Mouse (Mus musculus) heart, postnatal 36 days (tissue): ENCODE results near the gene Rrp1. TPM values are rescaled to one million over a fixed set of nuclear protein-coding genes. Genes with fewer than 3 reads are reported as not detected.

ENCODE experiments used
- DNase-seq, 2 experiments: peaks; one replicate each; pipeline ENCODE4 v3.0.0; 2021 to 2022
- intact Hi-C: fragments of 180-260 bp; cut with DNase I; formaldehyde crosslinking; loops from one replicate; pipeline ENCODE4 v1.15.1; 2025
- total RNA-seq, 2 experiments: library from RNA; stranded (reverse); gene quantifications; 2 replicates each; pipeline ENCODE4 v1.2.3; 2021

Gene Rrp1
- total RNA-seq: 10 to 100 TPM; 93.6 to 97.2 TPM

DNA sequence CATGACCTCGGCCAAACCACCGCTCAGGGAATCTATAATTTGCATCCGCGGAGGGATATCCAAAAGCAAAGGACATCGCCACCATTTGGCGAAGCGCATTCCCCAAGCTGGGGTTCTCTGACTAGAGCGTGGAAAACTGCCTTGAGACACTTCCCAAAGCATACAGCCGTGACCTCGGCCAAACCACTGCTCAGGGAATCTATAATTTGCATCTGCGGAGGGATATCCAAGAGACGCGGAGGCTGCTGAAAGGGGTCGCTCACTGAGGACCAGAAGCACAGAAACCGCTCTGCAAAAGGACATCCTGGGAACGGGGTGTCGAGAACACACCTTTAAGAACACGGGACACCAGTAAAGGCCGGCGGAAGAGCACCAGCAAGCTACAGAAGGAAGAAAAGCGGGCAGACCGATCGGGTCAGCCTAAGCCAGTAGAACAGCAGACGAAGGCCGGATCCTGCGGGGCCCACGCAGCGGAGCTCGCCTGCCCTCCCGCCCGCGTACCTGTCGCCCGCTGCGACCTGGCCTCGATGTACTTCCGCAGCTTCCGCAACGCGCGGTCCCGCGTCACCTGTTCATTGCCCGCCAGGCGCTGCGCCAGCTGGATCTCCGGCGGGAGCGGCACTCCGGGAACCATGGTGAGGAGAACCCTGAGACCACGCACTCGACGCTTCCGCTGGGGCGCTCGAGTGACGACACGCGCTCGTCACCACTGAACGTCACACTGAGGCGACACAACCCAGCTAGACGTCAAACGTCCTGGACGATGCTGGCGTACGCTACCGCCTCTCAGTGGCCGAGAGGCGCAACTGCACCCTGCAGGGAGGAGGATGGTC is at the start of gene Rrp1:
TSS of gene Rrp1 (minus strand) at position 725 of the 833 bp plus-strand sequence.
- intact Hi-C loops: loop anchor here (1.0 to 5.0 kb wide), 2 partner anchors 168 to 685 kb away; partner anchors contain the start of genes 2610008E11Rik and Trappc10
- DNase-seq: peak; percentile 93 to 95

DNA sequence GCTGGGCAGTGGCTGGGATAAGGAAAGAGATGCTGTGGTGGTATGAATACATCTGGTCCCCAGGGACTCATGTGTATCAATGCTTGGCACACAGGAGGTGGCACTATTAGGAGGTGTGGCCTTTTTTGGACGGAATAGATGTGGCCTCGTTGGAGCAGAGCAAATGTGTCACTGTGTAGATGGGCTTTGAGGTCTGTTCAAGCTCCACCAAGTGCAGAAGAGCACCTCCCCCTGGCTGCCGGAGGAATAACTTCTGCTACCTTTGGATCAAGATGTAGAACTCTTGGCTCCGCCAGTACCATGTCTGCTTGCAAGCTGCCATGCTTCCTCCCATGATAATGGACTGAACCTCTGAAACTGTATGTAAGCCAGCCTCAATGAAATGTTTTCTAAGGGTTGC is 48.9 kb upstream of the Rrp1 start:
- no peak for DNase-seq
- intact Hi-C loops: no loop called here

DNA sequence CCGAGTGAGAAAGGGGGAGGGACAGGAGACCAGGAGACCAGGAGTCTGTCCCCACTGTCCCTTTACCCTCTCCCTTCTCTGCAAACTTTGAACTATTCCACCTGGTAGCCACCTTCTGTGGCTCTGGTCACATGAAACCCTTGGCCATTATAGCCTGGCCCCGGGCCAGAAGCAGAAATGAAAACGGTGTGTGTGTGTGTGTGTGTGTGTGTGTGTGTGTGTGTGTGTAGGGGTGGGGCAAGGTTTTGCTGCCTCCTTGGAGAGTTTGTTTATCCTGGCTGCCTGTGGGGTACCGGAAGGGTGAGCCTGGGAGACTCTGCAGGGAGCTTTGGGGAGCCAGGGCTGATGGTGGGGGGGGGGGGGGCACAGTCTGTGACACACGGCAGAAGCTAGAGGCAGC is 47.6 kb upstream of the Rrp1 start:
- intact Hi-C loops: no loop called here
- DNase-seq: no peak

DNA sequence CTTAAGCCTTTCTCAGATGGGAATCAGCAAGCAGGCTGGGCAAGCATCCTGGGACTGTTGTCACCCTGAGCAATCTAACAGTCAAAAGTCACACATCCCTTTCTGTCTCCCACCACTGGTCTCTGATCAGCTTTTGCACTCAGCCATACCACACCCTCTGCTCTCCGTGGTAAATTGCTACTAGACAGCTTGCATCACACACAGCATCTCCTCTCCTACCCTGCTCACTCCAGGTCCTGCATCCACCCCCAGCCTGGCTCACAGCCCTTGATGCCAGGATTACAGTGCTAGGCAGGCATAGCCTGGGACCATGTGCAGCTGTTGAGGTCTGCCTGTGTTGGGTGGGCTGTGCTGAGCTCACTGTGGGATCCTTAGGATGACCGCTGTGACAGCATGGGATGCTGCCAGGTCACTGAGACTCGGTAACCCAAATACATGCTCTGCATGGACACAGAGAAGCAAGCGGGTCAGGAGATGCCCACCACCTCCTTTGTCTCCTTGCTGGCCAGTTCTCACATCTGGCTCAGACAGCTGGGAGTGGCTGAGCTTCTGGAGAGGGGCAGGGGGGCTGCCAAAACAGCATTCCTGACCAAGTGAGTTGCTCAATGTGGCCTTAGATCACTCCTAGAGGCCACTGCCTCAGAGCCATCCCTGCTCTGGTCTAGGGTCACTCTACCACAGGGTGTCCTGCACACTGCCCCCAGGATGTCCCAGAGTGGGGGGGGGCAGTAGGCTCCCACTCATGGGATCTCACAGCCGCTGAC is 45.7 kb upstream of the Rrp1 start:
- intact Hi-C loops: no loop called here
- DNase-seq: peak in 1 of 2 experiments; percentile 42

DNA sequence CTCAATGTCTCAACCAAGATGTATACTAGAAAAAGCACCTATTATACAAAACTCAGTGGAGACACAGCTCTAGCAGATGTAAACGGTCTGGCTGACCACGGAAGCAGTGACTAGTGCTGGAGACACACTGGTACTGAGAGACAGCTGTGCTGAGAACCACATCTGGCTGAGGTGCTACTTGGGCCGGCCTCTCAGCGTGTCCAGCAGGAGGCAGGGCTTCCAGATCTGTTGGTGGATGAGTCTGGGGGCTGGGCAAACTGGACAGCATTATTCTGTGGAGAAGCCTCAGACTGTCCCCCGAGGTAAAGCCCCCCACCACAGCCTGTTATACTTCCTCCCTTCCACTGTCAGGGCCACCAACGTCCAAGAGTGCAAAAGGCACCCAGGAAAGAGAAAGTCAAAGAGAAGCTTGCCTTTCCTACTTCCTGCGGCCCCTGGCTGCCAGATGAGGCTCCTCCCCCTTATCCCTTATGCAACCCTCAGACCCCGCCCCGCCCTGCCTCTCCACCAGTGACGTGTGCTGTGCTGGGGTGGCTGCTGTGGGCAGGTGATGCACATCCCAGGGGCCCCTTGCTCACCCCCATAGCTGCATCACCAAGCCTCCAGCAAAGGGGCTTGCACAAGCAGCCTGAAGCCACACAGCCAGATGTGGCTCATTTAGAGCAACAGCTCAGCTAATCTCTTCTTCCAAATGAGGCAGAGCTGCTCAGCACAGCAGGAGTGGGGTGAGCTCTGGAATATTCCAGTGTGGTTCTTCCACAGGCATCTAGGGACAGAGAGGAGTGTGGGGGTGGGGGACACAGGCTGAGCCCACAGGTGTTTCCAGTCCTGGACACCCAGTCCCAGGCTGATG is 44.9 kb upstream of the Rrp1 start:
- intact Hi-C loops: no loop called here
- peak; percentile 67 to 71 for DNase-seq

DNA sequence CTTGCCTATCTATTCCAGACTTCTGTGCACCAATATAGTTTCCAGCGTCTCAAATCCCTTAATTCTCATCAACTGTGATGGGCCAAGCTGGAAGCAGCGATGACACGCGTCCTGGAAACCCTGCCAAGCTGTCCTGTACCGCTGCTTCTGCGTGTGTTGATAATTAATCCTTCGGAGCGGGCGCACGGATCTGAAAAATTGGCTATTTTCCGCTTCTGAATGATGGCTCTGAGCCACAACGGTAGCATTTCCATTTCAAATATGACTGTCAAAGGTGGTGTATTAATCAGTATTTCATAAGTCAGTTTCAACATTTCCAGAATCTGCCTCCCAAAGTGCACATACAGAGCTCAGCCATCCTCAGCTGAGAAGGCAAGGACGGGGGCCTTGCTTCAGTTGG is 43.9 kb upstream of the Rrp1 start:
- no peak for DNase-seq
- intact Hi-C loops: no loop called here

DNA sequence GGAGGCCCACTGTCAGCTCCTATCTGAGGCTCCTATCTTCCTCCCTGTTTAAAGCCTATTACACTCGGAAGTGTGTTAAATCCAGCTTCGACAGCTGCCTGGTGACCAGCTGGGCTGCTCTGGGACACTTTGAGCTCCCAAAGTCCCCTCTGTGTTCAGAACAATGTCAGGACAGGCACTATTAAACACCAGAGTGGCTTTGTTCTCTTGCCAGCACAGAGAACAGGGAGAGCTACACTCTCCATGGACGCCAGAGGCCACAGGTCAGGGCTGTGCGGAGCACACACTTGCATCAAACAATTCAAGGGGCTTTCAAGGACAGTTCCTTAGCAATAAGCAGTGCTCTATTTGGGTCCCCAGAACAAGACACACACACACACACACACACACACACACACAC is 39.8 kb upstream of the Rrp1 start:
- intact Hi-C loops: no loop called here
- no peak for DNase-seq

DNA sequence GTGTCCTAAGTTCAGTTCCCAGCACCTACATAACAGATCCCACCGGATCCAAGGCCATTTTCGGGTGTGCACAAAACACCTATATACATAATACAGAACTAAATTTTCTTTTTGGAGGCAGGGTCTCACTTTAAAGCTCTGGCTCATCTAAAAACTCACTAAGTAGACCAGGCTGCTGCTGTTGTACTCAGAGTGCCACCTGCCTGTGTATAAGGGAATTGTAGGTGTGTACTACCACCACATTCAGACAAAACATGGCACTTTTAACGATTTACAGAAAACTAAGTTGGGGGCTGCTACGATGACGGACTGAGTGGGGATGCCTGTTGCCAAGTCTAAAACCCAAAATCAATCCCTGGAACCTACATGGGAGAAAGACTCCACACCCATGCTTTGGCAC is 37.9 kb upstream of the Rrp1 start:
- no peak for DNase-seq
- intact Hi-C loops: no loop called here

DNA sequence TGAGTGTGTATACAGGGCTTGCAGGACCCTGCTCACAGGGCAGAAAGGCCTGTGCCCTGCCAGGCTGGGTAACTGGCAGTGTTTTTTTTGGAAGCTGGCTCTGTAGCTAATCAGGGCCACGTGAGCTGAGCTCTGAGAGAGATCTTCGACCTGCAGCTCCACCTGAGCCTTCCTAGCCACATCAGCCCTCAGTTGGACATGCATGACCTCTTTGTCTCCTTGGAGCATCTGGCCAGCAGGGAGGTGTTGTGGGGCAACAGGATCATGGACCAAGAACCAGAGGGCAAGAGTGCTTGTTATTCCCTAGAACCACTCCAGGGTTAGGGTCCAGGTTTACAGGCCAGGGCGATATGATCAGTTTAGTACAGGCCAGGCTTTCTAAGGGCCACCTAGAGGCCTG is 34.6 kb upstream of the Rrp1 start:
- intact Hi-C loops: no loop called here
- no peak for DNase-seq

DNA sequence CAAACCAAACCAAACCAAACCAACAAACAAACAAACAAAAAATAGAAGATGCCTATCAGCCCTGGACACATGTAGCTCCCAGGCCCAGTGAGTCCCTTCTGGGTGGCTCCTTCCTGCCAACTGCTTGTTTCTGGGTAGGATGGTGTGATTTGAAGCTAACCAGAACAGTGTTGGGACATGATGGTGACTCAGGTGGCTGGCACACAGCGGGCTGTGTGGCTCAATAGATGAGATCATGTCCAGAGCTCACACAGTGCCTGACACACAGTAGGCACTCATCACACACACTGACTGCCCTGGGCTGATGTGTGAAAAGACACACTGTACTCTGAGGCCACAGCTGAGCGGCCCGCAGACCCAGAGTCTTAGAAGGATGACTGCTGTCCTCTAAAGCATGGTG is 33.4 kb upstream of the Rrp1 start:
- intact Hi-C loops: no loop called here
- DNase-seq: no peak

DNA sequence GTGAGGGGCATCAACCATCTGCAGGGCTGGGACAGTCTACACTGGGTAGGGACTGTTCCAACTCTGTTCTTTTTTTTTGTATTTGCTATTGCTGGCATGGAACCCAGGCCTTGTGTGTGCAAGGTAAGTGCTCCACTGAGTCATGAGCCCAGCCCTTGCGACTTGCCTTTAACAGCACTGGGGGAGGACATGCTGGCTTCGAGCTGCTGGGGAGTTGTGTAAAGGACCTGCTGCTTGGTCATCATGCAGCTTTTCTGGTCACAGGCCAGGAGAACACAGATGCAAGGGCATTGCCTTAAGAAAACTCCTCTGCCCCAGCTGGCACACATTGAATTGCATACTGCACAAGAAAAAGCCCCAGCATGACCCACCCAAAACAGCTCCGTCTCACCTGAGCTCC is 29.4 kb upstream of the Rrp1 start:
- DNase-seq: no peak
- intact Hi-C loops: no loop called here

DNA sequence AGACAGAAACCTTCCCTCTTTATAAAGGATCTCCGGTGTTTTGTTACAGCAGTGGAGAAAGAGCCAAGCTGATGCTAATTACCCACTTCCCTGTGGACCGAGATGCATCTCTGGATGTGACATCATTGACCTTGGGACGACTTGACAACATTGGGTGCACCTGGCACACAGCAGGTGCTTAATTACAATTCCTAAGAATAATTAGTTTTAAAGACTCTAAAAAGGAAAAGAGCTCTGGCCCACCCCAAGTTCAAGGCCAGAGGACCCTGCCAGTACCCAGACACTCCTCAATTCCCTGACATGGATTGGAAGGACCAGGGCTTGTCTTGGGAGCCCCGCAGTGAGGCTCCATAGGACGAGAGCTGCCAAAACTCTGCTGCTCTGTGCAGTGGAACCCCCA is 28.8 kb upstream of the Rrp1 start:
- intact Hi-C loops: no loop called here
- no peak for DNase-seq

DNA sequence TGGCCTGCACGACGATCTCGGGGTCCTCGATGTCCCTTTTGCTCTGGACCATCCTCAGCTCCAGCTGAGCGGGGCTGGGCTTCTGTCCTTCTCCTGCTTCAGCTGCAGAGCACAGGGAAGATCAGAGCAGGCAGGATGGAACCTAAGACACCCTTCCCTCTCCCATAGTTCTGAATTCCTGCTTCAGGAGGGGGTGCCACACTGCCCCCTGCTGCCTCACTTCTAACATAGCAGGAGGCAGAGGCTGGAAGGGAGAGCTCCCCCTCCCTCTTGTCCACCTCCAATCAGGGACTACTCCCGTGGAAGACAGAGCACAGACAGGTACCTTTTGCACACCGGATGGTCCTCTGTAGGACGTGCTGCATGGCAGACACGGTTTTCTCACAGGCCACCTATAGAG is 28.0 kb upstream of the Rrp1 start:
- intact Hi-C loops: no loop called here
- DNase-seq: no peak

DNA sequence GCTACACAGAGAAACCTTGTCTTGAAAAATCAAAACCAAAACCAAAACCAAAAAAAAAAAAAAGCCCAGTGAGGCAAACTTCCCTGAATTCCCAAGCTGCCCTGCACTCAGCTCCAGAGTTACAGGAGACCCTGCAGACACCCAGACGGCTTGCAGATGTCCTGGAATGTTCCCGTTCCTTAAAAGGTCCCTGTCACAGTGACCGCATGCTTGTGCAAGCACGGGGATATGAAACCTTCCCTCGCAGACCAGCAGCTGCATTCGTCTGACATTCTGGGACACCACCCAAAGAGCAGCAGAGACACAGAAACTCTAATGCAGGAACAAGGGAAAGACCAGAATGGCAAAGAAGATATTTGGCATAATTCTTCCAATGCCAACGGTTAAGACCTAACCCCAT is 27.1 kb upstream of the Rrp1 start:
- intact Hi-C loops: loop anchor here (2.0 kb wide), 1 partner anchor 47 kb away; no protein-coding TSS in a partner anchor
- no peak for DNase-seq

DNA sequence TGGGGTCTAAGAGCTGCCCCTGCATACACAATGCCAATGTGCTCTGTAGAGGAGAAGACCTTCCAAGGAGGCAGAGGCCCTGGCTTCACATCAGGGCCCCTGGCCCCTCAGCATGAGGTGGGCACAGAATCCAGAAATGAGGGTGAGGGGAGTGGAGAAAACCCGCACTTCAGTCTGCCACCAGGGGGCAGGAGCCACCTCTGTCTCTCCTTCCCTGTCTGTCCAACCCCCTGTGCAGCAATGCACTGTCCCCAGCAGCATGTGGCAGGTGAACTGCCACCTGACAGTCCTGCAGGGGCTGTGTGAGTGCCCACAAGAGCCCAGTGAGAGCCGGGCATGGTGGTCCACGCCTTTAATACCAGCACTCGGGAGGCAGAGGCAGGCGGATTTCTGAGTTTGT is 26.7 kb upstream of the Rrp1 start:
- intact Hi-C loops: loop anchor here (2.0 kb wide), 1 partner anchor 47 kb away; no protein-coding TSS in a partner anchor
- no peak for DNase-seq

DNA sequence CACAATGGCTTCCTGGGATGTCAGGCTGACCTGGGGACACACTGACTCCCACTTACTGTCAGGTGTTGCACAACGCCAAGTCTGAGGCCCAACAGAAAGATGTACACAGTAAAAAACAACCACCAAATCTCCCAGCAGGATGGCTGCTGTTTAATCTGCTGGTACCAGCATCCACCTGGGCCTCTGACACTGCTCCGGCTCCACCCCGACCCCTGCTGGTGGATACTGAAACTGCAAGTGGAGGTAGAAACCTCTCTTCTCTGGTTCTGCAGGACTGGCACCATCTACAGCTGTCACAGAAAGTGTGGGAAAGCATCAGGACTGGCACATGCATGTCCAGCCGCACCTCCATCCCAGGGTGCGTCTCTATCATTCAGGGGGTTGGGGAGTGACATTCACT is 25.3 kb upstream of the Rrp1 start:
- intact Hi-C loops: loop anchor here (2.0 kb wide), 1 partner anchor 49 kb away; no protein-coding TSS in a partner anchor
- peak; percentile 73 to 86 for DNase-seq

DNA sequence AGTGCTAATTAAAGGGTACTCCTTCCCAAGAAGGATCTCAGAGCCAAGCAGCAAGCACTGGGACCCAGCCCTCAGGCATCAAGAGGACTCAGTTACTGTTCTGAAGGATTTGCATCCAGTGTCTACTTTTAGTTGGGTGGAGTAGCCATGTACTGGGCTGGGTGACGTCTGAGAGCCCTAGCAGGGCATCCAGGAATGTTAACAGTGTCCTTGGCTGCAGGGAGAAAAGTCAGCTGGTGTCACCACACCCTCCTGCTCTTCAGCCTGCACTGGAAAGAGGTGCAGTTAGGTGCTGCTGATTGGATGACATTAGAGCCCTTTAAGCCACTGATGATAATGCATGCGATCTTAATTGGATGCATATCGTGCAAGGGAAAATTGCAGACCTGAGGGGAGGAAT is 20.0 kb upstream of the Rrp1 start:
- intact Hi-C loops: no loop called here
- no peak for DNase-seq

DNA sequence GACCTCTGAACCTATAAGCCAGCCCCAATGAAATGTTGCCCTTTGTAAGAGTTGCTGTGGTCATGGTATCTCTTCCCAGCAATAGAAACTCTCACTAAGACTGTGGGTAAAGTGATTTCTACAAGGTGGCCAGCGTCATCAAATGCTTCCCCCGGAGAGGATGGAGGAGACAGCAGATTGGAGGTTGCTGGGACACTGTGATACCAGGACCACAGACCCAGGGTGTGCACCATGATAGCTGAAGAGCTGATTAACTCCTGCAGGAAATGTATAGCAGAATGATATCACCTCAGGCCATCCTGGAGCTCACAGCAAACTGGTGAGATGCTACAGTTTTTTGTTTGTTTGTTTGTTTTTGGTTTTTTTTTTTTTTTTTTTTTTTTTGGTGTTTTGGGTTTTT is 16.9 kb upstream of the Rrp1 start:
- DNase-seq: no peak
- intact Hi-C loops: no loop called here

DNA sequence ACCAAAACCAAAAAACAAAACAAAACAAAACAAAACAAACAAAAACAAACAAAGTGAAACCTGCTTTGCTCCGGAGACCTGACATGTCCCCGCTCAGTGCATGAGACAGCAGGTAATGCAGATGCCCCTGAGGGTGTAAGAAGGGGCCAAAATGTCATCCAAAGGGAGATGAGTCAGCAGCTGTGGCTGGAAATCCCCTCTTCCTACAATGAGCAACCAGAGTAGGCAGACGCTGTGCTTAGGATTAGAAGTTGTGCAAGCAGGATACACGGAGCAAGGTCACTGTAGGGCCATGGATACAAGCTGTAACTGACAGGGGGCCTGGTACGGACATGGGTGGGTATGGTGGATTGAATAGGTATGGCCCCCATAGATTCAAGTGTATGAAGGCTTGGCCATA is 16.3 kb upstream of the Rrp1 start:
- no peak for DNase-seq
- intact Hi-C loops: no loop called here

DNA sequence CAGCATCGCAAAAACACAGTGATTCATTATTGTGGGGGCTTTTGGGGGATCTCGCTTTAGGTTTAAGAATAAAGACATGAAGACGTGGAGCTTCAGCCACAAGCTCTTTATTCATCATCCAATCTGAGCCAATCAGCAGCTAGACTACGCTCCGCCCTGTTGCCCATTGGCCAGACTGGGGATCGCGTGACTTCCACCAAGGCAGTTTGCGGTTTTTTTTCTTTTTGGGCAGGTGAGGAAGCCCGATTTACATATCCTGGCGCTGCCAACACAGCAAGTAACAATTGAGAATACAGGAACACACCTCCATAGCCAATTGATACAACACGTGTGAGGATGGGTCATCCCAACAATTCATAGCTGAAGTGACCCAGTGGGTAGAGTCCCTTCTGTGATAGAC is 15.2 kb upstream of the Rrp1 start:
- intact Hi-C loops: no loop called here

More for the DNA sequence above, 15.2 kb upstream of the Rrp1 start:
- DNase-seq: no peak
